Comparison of ENCODE assay signal across 24 mouse cellular contexts in the genomic region with DNA sequence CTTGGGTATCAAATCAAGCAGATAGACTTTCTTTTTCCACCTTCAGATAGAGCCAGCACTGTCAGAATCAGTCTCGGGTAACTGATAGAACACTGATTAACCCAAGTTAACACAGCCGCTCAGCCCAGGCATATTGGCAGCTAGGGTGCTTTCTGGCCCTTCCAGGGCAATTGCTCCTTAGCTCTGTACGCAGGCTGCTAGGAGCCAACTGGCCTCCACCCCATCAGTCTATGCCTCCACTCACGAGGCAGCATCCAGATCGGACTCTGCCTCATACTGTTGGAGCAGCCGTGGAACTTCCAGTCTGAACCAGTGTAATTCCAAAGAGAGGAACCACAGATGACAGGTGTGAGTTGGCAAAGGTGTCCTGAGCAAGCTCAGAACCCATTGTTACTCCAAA. TPM values are rescaled to one million over a fixed set of nuclear protein-coding genes. Genes with fewer than 3 reads are reported as not detected.
DNase-seq lines count a peak whose midpoint lies in the region; ATAC-seq and TF ChIP-seq lines count a peak whose summit lies in the region.
"Had no signal": no experiment of that assay in that cellular context is flagged by ENCODE, and none has a peak within 500 bp of the region (broad histone marks: within the 10 kb centered on the region; RNA-seq: fewer than 3 reads in every experiment).

No protein-coding gene starts in this region.

- 0 out of 2 replicates have a peak, but pooled peaks cover 12% of the 10 kb centered on the region for H3K4me1 ChIP-seq in kidney, embryonic 16.5 days (ENCODE audit: insufficient read depth, low read length)
- no peaks in the 10 kb centered on the region for H3K4me1 ChIP-seq in lung, postnatal 0 days (ENCODE audit: insufficient read depth, low read depth, low read length)
- H3K4me1 ChIP-seq in forebrain, embryonic 15.5 days: no peaks in the 10 kb centered on the region
- H3K4me1 ChIP-seq: forebrain, embryonic 10.5 days had no signal

- H3K9me3 ChIP-seq in kidney, embryonic 16.5 days (ENCODE audit: low read length): no peaks in the 10 kb centered on the region
- H3K9me3 ChIP-seq in lung, postnatal 0 days (ENCODE audit: low read length): no peaks in the 10 kb centered on the region
- H3K9me3 ChIP-seq in forebrain, embryonic 15.5 days: no peaks in the 10 kb centered on the region
- H3K9me3 ChIP-seq: forebrain, embryonic 10.5 days had no signal

- H3K27me3 ChIP-seq in kidney, embryonic 16.5 days (ENCODE audit: insufficient read depth, low read length): no peaks in the 10 kb centered on the region
- H3K27me3 ChIP-seq in lung, postnatal 0 days (replicated peaks; ENCODE audit: insufficient read depth, low read length): no peaks in the 10 kb centered on the region
- H3K27me3 ChIP-seq in forebrain, embryonic 15.5 days: no peaks in the 10 kb centered on the region
- H3K27me3 ChIP-seq: CH12.LX had no signal

- H3K36me3 ChIP-seq in kidney, embryonic 16.5 days (ENCODE audit: insufficient read depth, low read length): no peaks in the 10 kb centered on the region
- no peaks in the 10 kb centered on the region for H3K36me3 ChIP-seq in lung, postnatal 0 days (ENCODE audit: insufficient read depth, low read length)
- H3K36me3 ChIP-seq in forebrain, embryonic 15.5 days: no peaks in the 10 kb centered on the region
- H3K36me3 ChIP-seq: forebrain, embryonic 10.5 days had no signal

- ATAC-seq in kidney, embryonic 16.5 days (ENCODE audit: low FRiP score, low TSS enrichment): peak; percentile 85
- no peak for ATAC-seq in lung, postnatal 0 days
- ATAC-seq in megakaryocyte, adult 5-6 weeks (ENCODE audit: poor library complexity, severe bottlenecking): no peak
- ATAC-seq in forebrain, embryonic 15.5 days (replicated peaks): no peak
- ATAC-seq: hindbrain, embryonic 16.5 days had no signal

- no peak overlapping the region for H3K4me2 ChIP-seq in kidney, embryonic 16.5 days (replicated peaks; ENCODE audit: low read depth, low read length)
- H3K4me2 ChIP-seq in lung, postnatal 0 days (replicated peaks; ENCODE audit: low read depth, low read length): no peak overlapping the region
- no peak overlapping the region for H3K4me2 ChIP-seq in forebrain, embryonic 15.5 days (replicated peaks)
- H3K4me2 ChIP-seq: liver, embryonic 11.5 days had no signal

- no peak for TF ChIP-seq CTCF in lung, postnatal 0 days (IDR thresholded peaks at IDR 0.05)

- no peak overlapping the region for H3K9ac ChIP-seq in kidney, embryonic 16.5 days (replicated peaks; ENCODE audit: low read length)
- H3K9ac ChIP-seq in lung, postnatal 0 days (replicated peaks; ENCODE audit: low read depth): no peak overlapping the region
- no peak overlapping the region for H3K9ac ChIP-seq in forebrain, embryonic 15.5 days (replicated peaks)

- no peak overlapping the region for H3K4me3 ChIP-seq in kidney, embryonic 16.5 days (ENCODE audit: low read length)
- H3K4me3 ChIP-seq in lung, postnatal 0 days (ENCODE audit: low read depth, low read length): no peak overlapping the region
- no peak overlapping the region for H3K4me3 ChIP-seq in forebrain, embryonic 15.5 days
- H3K4me3 ChIP-seq: forebrain, embryonic 10.5 days had no signal

- TF ChIP-seq EP300 in lung, postnatal 0 days (IDR thresholded peaks at IDR 0.05): no peak

- peak; percentile 12 for DNase-seq in gastrocnemius, postnatal 14 days
- no peak for DNase-seq in gastrocnemius, adult 8-10 months (ENCODE audit: low spot score in 2 of 2)
- DNase-seq in kidney, adult 11 months: peak; percentile 92
- DNase-seq in lung, postnatal 0 days (ENCODE audit: low spot score): no peak
- DNase-seq: adrenal gland, adult 8-10 months; cerebellum, adult 18-20 months; gastrocnemius, postnatal 25 days; heart, postnatal 36 days; layer of hippocampus, postnatal 36 days; left cerebral cortex, postnatal 4 days; midbrain, embryonic 14.5 days; thymus, postnatal 25 days had no signal

- no peak overlapping the region for H3K27ac ChIP-seq in kidney, embryonic 16.5 days (ENCODE audit: low read length)
- peak overlapping the region; percentile 74 for H3K27ac ChIP-seq in lung, postnatal 0 days (ENCODE audit: low read length)
- H3K27ac ChIP-seq in forebrain, embryonic 15.5 days (replicated peaks): no peak overlapping the region
- H3K27ac ChIP-seq: forebrain, embryonic 10.5 days had no signal

- WGBS in kidney, embryonic 16.5 days: 63% methylated on average over 6 of the region's 6 CpGs
- WGBS in lung, postnatal 0 days: 61% methylated on average over 6 of the region's 6 CpGs
- WGBS in forebrain, embryonic 15.5 days: 81% methylated on average over 6 of the region's 6 CpGs

- intact Hi-C loops in gastrocnemius, postnatal 14 days (cut with DNase I; ENCODE audit: low total_unique reads): no loop called here

RNA-seq across cellular contexts. Expression of a gene that starts 6.3 kb away (rescaled TPM):
- not detected for total RNA-seq in gastrocnemius, postnatal 14 days (2021)
- total RNA-seq in gastrocnemius, adult 8-10 months (2022): not detected
- polyA plus RNA-seq in kidney, embryonic 16.5 days (2015; fragmentation: Nextera tagmentation; extraction: Ambion mirVana): not detected in 2 replicates
- not detected in 2 replicates for polyA plus RNA-seq in lung, postnatal 0 days (2015; fragmentation: Nextera tagmentation; extraction: Ambion mirVana)
- not detected in 2 replicates for total RNA-seq in megakaryocyte, adult 5-6 weeks (2015)
- not detected in 2 replicates for total RNA-seq in megakaryocyte, adult 5-6 weeks (2017)
- polyA plus RNA-seq in forebrain, embryonic 15.5 days (2015; fragmentation: Nextera tagmentation; extraction: Ambion mirVana): not detected in 2 replicates
- total RNA-seq: adrenal gland, adult 8-10 months; CH12.LX; common myeloid progenitor, adult 5-6 weeks; gastrocnemius, postnatal 25 days; heart, postnatal 36 days; layer of hippocampus, adult 18-20 months; layer of hippocampus, postnatal 36 days; left cerebral cortex, postnatal 4 days had no signal
- polyA plus RNA-seq: embryonic facial prominence, embryonic 14.5 days; forebrain, embryonic 10.5 days; heart, embryonic 11.5 days; hindbrain, embryonic 16.5 days; liver, embryonic 11.5 days; midbrain, embryonic 14.5 days; testis, adult 2 months had no signal

RNA-seq across cellular contexts. Expression of a gene that starts 15.5 kb away (rescaled TPM):
- total RNA-seq in gastrocnemius, postnatal 14 days (2021): 10 to 100 TPM; 16.2 to 17.3 TPM
- 10 to 100 TPM; 25.0 to 47.1 (median 34.0) TPM for total RNA-seq in gastrocnemius, adult 8-10 months (2022)
- polyA plus RNA-seq in kidney, embryonic 16.5 days (2015; fragmentation: Nextera tagmentation; extraction: Ambion mirVana): 136 and 141 TPM in 2 replicates
- 29.5 and 34.2 TPM in 2 replicates for polyA plus RNA-seq in lung, postnatal 0 days (2015; fragmentation: Nextera tagmentation; extraction: Ambion mirVana)
- 5.6 and 6.0 TPM in 2 replicates for total RNA-seq in megakaryocyte, adult 5-6 weeks (2015)
- 8.2 and 14.5 TPM in 2 replicates for total RNA-seq in megakaryocyte, adult 5-6 weeks (2017)
- 48.6 and 50.4 TPM in 2 replicates for polyA plus RNA-seq in forebrain, embryonic 15.5 days (2015; fragmentation: Nextera tagmentation; extraction: Ambion mirVana)

RNA-seq across cellular contexts. Expression of a gene that starts 20.0 kb away (rescaled TPM):
- 10 to 100 TPM in 1 of 2 experiments, 1 to 10 TPM in 1; 9.2 to 11.7 TPM for total RNA-seq in gastrocnemius, postnatal 14 days (2021)
- 10 to 100 TPM; 20.6 to 37.3 (median 29.6) TPM for total RNA-seq in gastrocnemius, adult 8-10 months (2022)
- polyA plus RNA-seq in kidney, embryonic 16.5 days (2015; fragmentation: Nextera tagmentation; extraction: Ambion mirVana): 0.18 and 0.32 TPM in 2 replicates
- 0.15 and 0.43 TPM in 2 replicates for polyA plus RNA-seq in lung, postnatal 0 days (2015; fragmentation: Nextera tagmentation; extraction: Ambion mirVana)
- not detected in 2 replicates for total RNA-seq in megakaryocyte, adult 5-6 weeks (2015)
- not detected in 2 replicates for total RNA-seq in megakaryocyte, adult 5-6 weeks (2017)
- polyA plus RNA-seq in forebrain, embryonic 15.5 days (2015; fragmentation: Nextera tagmentation; extraction: Ambion mirVana): 0.10 TPM in 1 of 2 replicates, not detected in the other
- total RNA-seq: CH12.LX; common myeloid progenitor, adult 5-6 weeks had no signal
- polyA plus RNA-seq: forebrain, embryonic 10.5 days; liver, embryonic 11.5 days had no signal

Comparison
In these comparisons a context has a peak if more than half of its experiments do, and no peak if none do; other contexts are left out.
1. DNase-seq: peak in gastrocnemius, postnatal 14 days (single experiment) and kidney, adult 11 months (single experiment); none in gastrocnemius, adult 8-10 months (0 of 2) and lung, postnatal 0 days (single experiment).
2. RNA of a gene that starts 20.0 kb away (total RNA-seq): 20.6 to 37.3 TPM in gastrocnemius, adult 8-10 months and 9.2 to 11.7 TPM in gastrocnemius, postnatal 14 days; not detected in megakaryocyte, adult 5-6 weeks; every median in the first group is over 10 times any median in the second.